Mouse (Mus musculus) hindbrain, embryonic 10.5 days (tissue): ENCODE measurements at regions not wholly inside any gene's neighbourhood (a gene's known extent, or its start where the extent isn't known, plus 50 kb on each side); places are given as distances from the start of the nearest gene placed in this dataset.

Experiments used
- DNase-seq: peaks from one replicate; pipeline ENCODE4 v3.0.0-alpha.2; 2017; ENCODE audit warnings: low spot score
- H3K27ac ChIP-seq: fragments of 300-500 bp; sonication (generic); 2 replicates; pipeline ENCODE4 v1.5.1; 2016; ENCODE audit warnings: mild to moderate bottlenecking, moderate library complexity
- H3K27me3 ChIP-seq: fragments of 300-500 bp; sonication (generic); 2 replicates; pipeline ENCODE4 v1.6.1; 2016; ENCODE audit warnings: mild to moderate bottlenecking; ENCODE audit not compliant: poor library complexity, insufficient read depth, severe bottlenecking
- H3K36me3 ChIP-seq: fragments of 300-500 bp; sonication (generic); 2 replicates; pipeline ENCODE4 v1.6.1; 2016; ENCODE audit warnings: mild to moderate bottlenecking, moderate library complexity
- H3K4me1 ChIP-seq: fragments of 300-500 bp; sonication (generic); replicated peaks from 2 replicates; pipeline ENCODE4 v1.6.1; 2016; ENCODE audit warnings: mild to moderate bottlenecking
- H3K4me3 ChIP-seq: fragments of 300-500 bp; sonication (generic); 2 replicates; pipeline ENCODE4 v1.5.1; 2016; ENCODE audit warnings: mild to moderate bottlenecking, moderate library complexity
- H3K9me3 ChIP-seq: fragments of 300-500 bp; sonication (generic); 2 replicates; pipeline ENCODE4 v1.6.1; 2016; ENCODE audit warnings: mild to moderate bottlenecking, moderate library complexity
- WGBS: fragments of 180-500 bp; shearing (Covaris S2); methylation state at CpG from one replicate; pipeline ENCODE4 v1.1.7; 2016; 5-methylcytosine and 5-hydroxymethylcytosine counted together

DNA sequence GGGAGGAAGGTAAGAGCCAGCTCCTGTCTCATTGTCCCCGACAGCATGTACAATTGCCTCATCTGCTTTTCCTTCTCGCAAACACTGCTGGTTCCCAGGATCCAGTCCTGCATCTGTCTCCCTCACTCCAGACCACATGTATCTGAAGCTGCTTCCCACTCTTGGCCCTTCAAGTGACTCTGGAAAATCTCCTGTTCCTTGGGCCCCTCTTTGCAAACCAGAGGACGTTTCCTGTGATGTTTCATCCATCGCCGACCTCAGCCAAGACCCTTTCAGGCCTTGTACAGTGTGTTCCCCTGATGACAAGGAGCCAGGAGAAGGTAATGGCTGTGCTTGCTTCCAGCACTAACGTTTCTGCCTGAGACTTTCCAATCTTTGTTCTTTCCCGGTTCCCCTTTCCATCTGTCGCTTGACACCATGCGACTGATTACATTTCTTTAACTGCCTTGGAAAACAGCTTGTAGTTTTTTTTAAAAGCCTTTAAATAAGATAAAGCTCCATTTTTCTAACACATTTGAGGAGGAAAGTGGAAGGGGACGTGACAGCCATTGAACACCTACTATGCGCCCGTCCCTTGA, 408.2 kb upstream of the Zmiz1 start:
- Histone ChIP-seq H3K27me3 (peaks cover 11% of the 10 kb centered on the region; the same call in 1 of the 2 replicates), H3K4me1 (peaks cover 12% of the 10 kb centered on the region), H3K4me3 (no peak overlapping the region), H3K36me3 (no peaks in the 10 kb centered on the region), H3K9me3 (no peaks in the 10 kb centered on the region), H3K27ac (peak overlapping the region; percentile 56; the same call in 1 of the 2 replicates)
- DNase-seq, result no peak
- WGBS, result 80% methylated on average over 12 of the region's 12 CpGs

GRCm38 (mm10) chr14:25052175-25052574, 406.8 kb upstream of the Zmiz1 start:
- Histone ChIP-seq H3K27ac (peak overlapping the region; percentile 69), H3K36me3 (no peaks in the 10 kb centered on the region), H3K4me3 (no peak overlapping the region), H3K4me1 (peaks cover 12% of the 10 kb centered on the region), H3K27me3 (peaks cover 11% of the 10 kb centered on the region; the same call in 1 of the 2 replicates), H3K9me3 (no peaks in the 10 kb centered on the region)
- 64% methylated on average over 9 of the region's 9 CpGs for WGBS
- peak; percentile 26 for DNase-seq

GRCm38 (mm10) chr14:25059351-25059750, 399.6 kb upstream of the Zmiz1 start:
- 73% methylated on average over 7 of the region's 7 CpGs for WGBS
- H3K4me1 ChIP-seq, result peaks cover 23% of the 10 kb centered on the region

GRCm38 (mm10) chr14:25060285-25060684, 398.7 kb upstream of the Zmiz1 start:
- no peak for DNase-seq
- H3K4me3 ChIP-seq, result no peak overlapping the region
- 85% methylated on average over 7 of the region's 7 CpGs for WGBS
- peaks cover 6% of the 10 kb centered on the region; the same call in 1 of the 2 replicates for H3K27me3 ChIP-seq
- no peaks in the 10 kb centered on the region for H3K36me3 ChIP-seq
- peaks cover 32% of the 10 kb centered on the region for H3K4me1 ChIP-seq
- peak overlapping the region; percentile 47; the same call in 1 of the 2 replicates for H3K27ac ChIP-seq
- no peaks in the 10 kb centered on the region for H3K9me3 ChIP-seq

More at GRCm38 (mm10) chr14:25059351-25059750, 399.6 kb upstream of the Zmiz1 start:
- Histone ChIP-seq H3K27ac (peak overlapping the region; percentile 59), H3K27me3 (peaks cover 5% of the 10 kb centered on the region; the same call in 1 of the 2 replicates), H3K36me3 (no peaks in the 10 kb centered on the region), H3K9me3 (no peaks in the 10 kb centered on the region), H3K4me3 (no peak overlapping the region)
- no peak for DNase-seq

GRCm38 (mm10) chr14:25063090-25063489, 395.9 kb upstream of the Zmiz1 start:
- DNase-seq, result no peak
- Histone ChIP-seq H3K4me3 (no peak overlapping the region), H3K27me3 (peaks cover 11% of the 10 kb centered on the region; the same call in 1 of the 2 replicates), H3K4me1 (peaks cover 54% of the 10 kb centered on the region), H3K36me3 (no peaks in the 10 kb centered on the region), H3K27ac (no peak overlapping the region), H3K9me3 (no peaks in the 10 kb centered on the region)
- WGBS, result 54% methylated on average over 5 of the region's 5 CpGs

DNA sequence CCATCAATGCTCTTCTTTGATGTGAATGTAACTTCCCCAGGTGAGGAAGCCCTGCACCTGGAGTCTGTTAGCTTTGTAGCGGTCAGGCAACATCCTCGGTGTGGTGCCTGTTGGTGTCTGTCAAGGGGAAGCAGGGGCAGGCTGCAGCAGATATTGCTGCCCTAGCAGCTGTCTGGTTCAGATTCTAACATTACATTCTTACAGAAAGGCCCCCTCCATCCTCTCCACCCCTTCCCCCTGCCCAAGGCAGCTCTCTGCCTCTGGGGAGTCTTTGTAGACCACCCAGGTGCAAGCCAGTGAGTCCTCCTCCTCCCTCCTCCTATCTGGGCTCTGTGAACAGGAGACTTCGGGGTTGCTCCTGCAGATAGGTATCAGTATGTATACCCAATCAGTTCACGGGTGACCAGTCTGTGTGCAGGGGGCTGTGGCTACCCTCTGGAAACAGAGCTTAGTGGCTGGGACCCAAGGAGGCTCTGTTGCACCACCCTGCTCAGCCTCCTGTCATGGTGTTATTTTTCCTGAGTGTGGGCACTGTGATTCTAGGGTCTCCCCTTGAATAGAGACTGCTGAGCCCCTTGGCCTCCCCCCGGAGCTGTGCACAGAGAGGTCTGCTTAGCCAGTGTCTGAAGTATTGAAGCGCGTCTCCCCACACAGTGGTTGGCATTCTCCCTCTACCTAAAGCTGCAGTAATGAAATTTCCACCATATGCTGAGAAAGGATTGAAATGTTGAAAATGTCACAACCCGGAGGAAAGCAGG, 394.6 kb upstream of the Zmiz1 start:
- DNase-seq, result no peak
- Histone ChIP-seq H3K4me3 (no peak overlapping the region), H3K27me3 (peaks cover 11% of the 10 kb centered on the region; the same call in 1 of the 2 replicates), H3K36me3 (no peaks in the 10 kb centered on the region), H3K9me3 (no peaks in the 10 kb centered on the region), H3K4me1 (peaks cover 47% of the 10 kb centered on the region), H3K27ac (peak overlapping the region; percentile 77)
- 56% methylated on average over 8 of the region's 8 CpGs for WGBS

GRCm38 (mm10) chr14:25067435-25067834, 391.6 kb upstream of the Zmiz1 start:
- 84% methylated on average over 5 of the region's 5 CpGs for WGBS

DNA sequence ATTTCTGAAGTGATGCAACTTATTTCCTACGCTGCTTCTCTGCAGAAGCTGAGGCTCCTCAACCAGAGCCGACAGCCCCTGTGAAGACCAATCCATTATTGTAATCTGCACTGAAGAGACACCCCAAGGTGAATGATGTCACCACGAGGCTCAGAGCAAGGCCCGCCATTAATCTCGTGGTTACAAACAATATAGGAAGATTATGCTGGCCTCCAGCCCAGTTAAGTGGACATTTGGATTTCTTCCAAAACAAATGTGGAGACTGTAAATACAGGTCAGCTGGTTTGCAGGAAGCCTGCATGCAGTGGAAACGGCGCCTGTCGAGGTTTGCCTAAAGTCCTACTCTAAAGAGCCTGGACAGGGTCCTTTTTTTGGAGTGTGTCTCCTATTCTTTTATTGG, 390.6 kb upstream of the Zmiz1 start:
- H3K36me3 ChIP-seq, result no peaks in the 10 kb centered on the region
- H3K4me1 ChIP-seq, result peaks cover 49% of the 10 kb centered on the region
- no peak overlapping the region; the same call in 1 of the 2 replicates for H3K27ac ChIP-seq
- no peak for DNase-seq
- WGBS, result 79% methylated on average over 8 of the region's 8 CpGs
- peaks cover 14% of the 10 kb centered on the region for H3K27me3 ChIP-seq
- no peak overlapping the region for H3K4me3 ChIP-seq
- H3K9me3 ChIP-seq, result no peaks in the 10 kb centered on the region

More at GRCm38 (mm10) chr14:25067435-25067834, 391.6 kb upstream of the Zmiz1 start:
- peak overlapping the region; percentile 46 for H3K27ac ChIP-seq
- peaks cover 50% of the 10 kb centered on the region for H3K4me1 ChIP-seq
- no peak overlapping the region for H3K4me3 ChIP-seq
- H3K36me3 ChIP-seq, result no peaks in the 10 kb centered on the region
- DNase-seq, result no peak
- H3K27me3 ChIP-seq, result peaks cover 14% of the 10 kb centered on the region
- no peaks in the 10 kb centered on the region for H3K9me3 ChIP-seq

GRCm38 (mm10) chr14:25073143-25073542, 385.8 kb upstream of the Zmiz1 start:
- Histone ChIP-seq H3K9me3 (no peaks in the 10 kb centered on the region), H3K27me3 (peaks cover 6% of the 10 kb centered on the region; the same call in 1 of the 2 replicates), H3K27ac (peak overlapping the region; percentile 8; the same call in 1 of the 2 replicates), H3K36me3 (no peaks in the 10 kb centered on the region), H3K4me3 (no peak overlapping the region), H3K4me1 (peaks cover 34% of the 10 kb centered on the region)
- no peak for DNase-seq
- 71% methylated on average over 5 of the region's 5 CpGs for WGBS

GRCm38 (mm10) chr14:25074022-25074800, 384.8 kb upstream of the Zmiz1 start:
- Histone ChIP-seq H3K9me3 (no peaks in the 10 kb centered on the region), H3K27me3 (peaks cover 6% of the 10 kb centered on the region; the same call in 1 of the 2 replicates), H3K27ac (0 out of 2 replicates have a peak overlapping the region, but pooled peaks have one; percentile 50), H3K4me1 (peaks cover 30% of the 10 kb centered on the region), H3K36me3 (no peaks in the 10 kb centered on the region), H3K4me3 (no peak overlapping the region)
- no peak for DNase-seq
- WGBS, result 90% methylated on average over 9 of the region's 9 CpGs

DNA sequence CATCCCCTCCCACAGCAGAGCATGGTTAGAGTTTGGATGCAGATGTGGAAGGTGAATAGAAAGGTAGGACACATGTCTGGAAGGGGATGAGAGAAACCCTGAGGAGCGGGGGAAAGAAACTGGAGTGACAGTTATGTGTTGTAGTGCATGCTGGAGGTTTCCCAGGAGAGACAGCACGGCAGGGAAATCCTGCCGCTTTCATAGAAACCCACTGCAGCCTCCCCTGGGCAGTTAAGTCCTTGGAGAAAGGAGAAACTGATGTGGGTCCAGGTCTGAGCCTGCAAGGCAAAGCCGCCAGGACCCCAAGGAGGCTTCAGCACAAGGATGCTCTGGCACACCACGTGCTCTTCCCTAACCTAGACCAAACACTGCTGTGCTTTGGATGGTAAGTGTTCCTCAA, 384.1 kb upstream of the Zmiz1 start:
- Histone ChIP-seq H3K36me3 (no peaks in the 10 kb centered on the region), H3K4me1 (peaks cover 27% of the 10 kb centered on the region), H3K4me3 (no peak overlapping the region), H3K27ac (peak overlapping the region; percentile 50; the same call in 1 of the 2 replicates), H3K27me3 (peaks cover 4% of the 10 kb centered on the region; the same call in 1 of the 2 replicates), H3K9me3 (no peaks in the 10 kb centered on the region)
- DNase-seq, result no peak
- WGBS, result 88% methylated on average over 5 of the region's 5 CpGs

- WGBS, result 80% methylated on average over 3 of the region's 3 CpGs
- Histone ChIP-seq H3K4me3 (no peak overlapping the region), H3K27ac (no peak overlapping the region), H3K9me3 (peaks cover 5% of the 10 kb centered on the region; the same call in 1 of the 2 replicates), H3K4me1 (peaks cover 10% of the 10 kb centered on the region), H3K27me3 (no peaks in the 10 kb centered on the region), H3K36me3 (no peaks in the 10 kb centered on the region)
- DNase-seq, result no peak
Observed at GRCm38 (mm10) chr14:25080431-25080830, 378.6 kb upstream of the Zmiz1 start.
